Mouse (Mus musculus): ENCODE measurements around the gene Prss40. TPM values are rescaled to one million over a fixed set of nuclear protein-coding genes. Genes with fewer than 3 reads are reported as not detected.

Prss40 gene
- total RNA-seq (2021), result not detected
- long read RNA-seq, experiment 1, result 0 reads
- long read RNA-seq, experiment 2, result 0 reads

GRCm38 (mm10) chr1:34560843-34561242, at the start of gene Prss40:
TSS of gene Prss40 (minus strand) at chr1:34560943.
- DNase-seq, result no peak
- intact Hi-C loops (cut with DNase I), result no loop called here

- intact Hi-C loops (cut with DNase I), result loop anchor here (5.0 to 10.0 kb wide), 3 partner anchors 145 to 388 kb away; partner anchors contain the start of gene Ptpn18
- peak; percentile 70 to 78 for DNase-seq
These were observed 41.6 kb upstream of the Prss40 start for GRCm38 (mm10) chr1:34602363-34602762.

- no peak for DNase-seq
- intact Hi-C loops (cut with DNase I), result loop anchor here (5.0 to 10.0 kb wide), 3 partner anchors 144 to 387 kb away; partner anchors contain the start of gene Ptpn18
These were observed 40.7 kb upstream of the Prss40 start for GRCm38 (mm10) chr1:34601323-34602047.

- intact Hi-C loops (cut with DNase I), result loop anchor here (5.0 to 10.0 kb wide), 3 partner anchors 143 to 385 kb away; partner anchors contain the start of gene Ptpn18
- DNase-seq, result no peak
These were observed 39.3 kb upstream of the Prss40 start for GRCm38 (mm10) chr1:34600000-34600399.

GRCm38 (mm10) chr1:34587298-34588096, 26.8 kb upstream of the Prss40 start:
- intact Hi-C loops (cut with DNase I), result no loop called here
- no peak for DNase-seq

GRCm38 (mm10) chr1:34584736-34585135, 24.0 kb upstream of the Prss40 start:
- intact Hi-C loops (cut with DNase I), result no loop called here
- DNase-seq, result no peak

- DNase-seq, result no peak
- intact Hi-C loops (cut with DNase I), result no loop called here
These were observed 23.1 kb upstream of the Prss40 start for GRCm38 (mm10) chr1:34583821-34584263.

GRCm38 (mm10) chr1:34582218-34582617, 21.5 kb upstream of the Prss40 start:
- DNase-seq, result no peak
- intact Hi-C loops (cut with DNase I), result no loop called here

- intact Hi-C loops (cut with DNase I), result no loop called here
- no peak for DNase-seq
These were observed 19.1 kb upstream of the Prss40 start for GRCm38 (mm10) chr1:34579782-34580356.

GRCm38 (mm10) chr1:34578851-34579781, 18.4 kb upstream of the Prss40 start, which contains the start of gene Amer3:
TSS of gene Amer3 (plus strand) at chr1:34579657.
- peak; percentile 79 to 83 for DNase-seq
- intact Hi-C loops (cut with DNase I), result no loop called here

- no peak for DNase-seq
- intact Hi-C loops (cut with DNase I), result no loop called here
These were observed 12.5 kb upstream of the Prss40 start for GRCm38 (mm10) chr1:34573221-34573620.

GRCm38 (mm10) chr1:34571431-34571830, 10.7 kb upstream of the Prss40 start:
- intact Hi-C loops (cut with DNase I), result no loop called here
- DNase-seq, result no peak

- intact Hi-C loops (cut with DNase I), result no loop called here
- no peak for DNase-seq
These were observed 9.1 kb upstream of the Prss40 start for GRCm38 (mm10) chr1:34569876-34570275.

- DNase-seq, result no peak
- intact Hi-C loops (cut with DNase I), result no loop called here
These were observed 7.4 kb upstream of the Prss40 start for GRCm38 (mm10) chr1:34568120-34568519.

GRCm38 (mm10) chr1:34564383-34565045, 3.8 kb upstream of the Prss40 start:
- intact Hi-C loops (cut with DNase I), result no loop called here
- no peak for DNase-seq

- no peak for DNase-seq
- intact Hi-C loops (cut with DNase I), result loop anchor here (5.0 kb wide), 1 partner anchor 52 kb away; no protein-coding TSS in a partner anchor
These were observed 6.5 kb downstream of the Prss40 start for GRCm38 (mm10) chr1:34554275-34554674.

- intact Hi-C loops (cut with DNase I), result loop anchor here (5.0 kb wide), 1 partner anchor 51 kb away; no protein-coding TSS in a partner anchor
- no peak for DNase-seq
These were observed 7.1 kb downstream of the Prss40 start for GRCm38 (mm10) chr1:34553690-34554089.

- intact Hi-C loops (cut with DNase I), result no loop called here
These were observed 13.7 kb downstream of the Prss40 start for GRCm38 (mm10) chr1:34547074-34547473.

More at GRCm38 (mm10) chr1:34547074-34547473, 13.7 kb downstream of the Prss40 start:
- DNase-seq, result no peak
